Mouse (Mus musculus) heart, embryonic 14.5 days (tissue): ENCODE measurements around the gene H2-Q10. TPM values are rescaled to one million over a fixed set of nuclear protein-coding genes. Genes with fewer than 3 reads are reported as not detected.
"Not testable (repeated sequence)": the region's sequence is repeated elsewhere in the genome, so short reads cannot be mapped to it uniquely, and the experiment has no call there.

Experiments
- ATAC-seq: fragments of 200-750 bp; cut with Nextera tagmentation; 2 replicates; pipeline ENCODE4 v1.8.0; 2017; ENCODE audit warnings: low read depth, moderate TSS enrichment; ENCODE audit not compliant: insufficient number of reproducible peaks, insufficient read depth, low FRiP score
- H3K27ac ChIP-seq, 2 experiments: fragments of 200-500 bp in 1 of 2; fragments of 300-500 bp in 1 of 2; sonication (generic) in 1 of 2; replicated peaks in 1 of 2; 2 replicates each; pipeline ENCODE4 v1.5.1; 2012 to 2014; ENCODE audit warnings: low read depth in 2 of 2, low read length in 2 of 2, control low read depth in 1 of 2, mild to moderate bottlenecking in 1 of 2, mixed read lengths in 1 of 2; ENCODE audit not compliant: control insufficient read depth in 1 of 2, insufficient read depth in 1 of 2
- H3K27me3 ChIP-seq: fragments of 300-500 bp; sonication (generic); 2 replicates; pipeline ENCODE4 v1.6.1; 2014; ENCODE audit warnings: mild to moderate bottlenecking, low read length, control low read depth; ENCODE audit not compliant: control insufficient read depth, insufficient read depth
- H3K36me3 ChIP-seq: fragments of 300-500 bp; sonication (generic); 2 replicates; pipeline ENCODE4 v1.6.1; 2014; ENCODE audit warnings: mild to moderate bottlenecking, control low read depth, low read length, mixed read lengths; ENCODE audit not compliant: control insufficient read depth, insufficient read depth
- H3K4me1 ChIP-seq, 2 experiments: fragments of 200-500 bp in 1 of 2; fragments of 300-500 bp in 1 of 2; sonication (generic) in 1 of 2; 2 replicates each; pipeline ENCODE4 v1.6.1; 2012 to 2014; ENCODE audit warnings: low read length in 2 of 2, control low read depth in 1 of 2, mixed read lengths in 1 of 2; ENCODE audit not compliant: control insufficient read depth in 2 of 2, insufficient read depth in 2 of 2
- H3K4me2 ChIP-seq: fragments of 300-500 bp; sonication (generic); 2 replicates; pipeline ENCODE4 v1.6.1; 2014; ENCODE audit warnings: mild to moderate bottlenecking, low read length
- H3K4me3 ChIP-seq, 2 experiments: fragments of 200-500 bp in 1 of 2; fragments of 300-500 bp in 1 of 2; sonication (generic) in 1 of 2; 2 replicates each; pipeline ENCODE4 v1.5.1; 2012 to 2014; ENCODE audit warnings: low read length in 2 of 2, mild to moderate bottlenecking in 2 of 2, control low read depth in 1 of 2, low read depth in 1 of 2, moderate library complexity in 1 of 2; ENCODE audit not compliant: control insufficient read depth in 1 of 2, insufficient read depth in 1 of 2
- H3K9ac ChIP-seq: fragments of 300-500 bp; sonication (generic); 2 replicates; pipeline ENCODE4 v1.6.1; 2014; ENCODE audit warnings: mild to moderate bottlenecking, low read length
- H3K9me3 ChIP-seq: fragments of 300-500 bp; sonication (generic); 2 replicates; pipeline ENCODE4 v1.6.1; 2016; ENCODE audit warnings: low read length, control low read depth; ENCODE audit not compliant: control insufficient read depth
- WGBS: fragments of 180-500 bp; shearing (Covaris S2); extraction: QIAGEN DNeasy Blood & Tissue Kit; methylation state at CpG from one replicate; pipeline ENCODE4 v1.1.7; 2014; 5-methylcytosine and 5-hydroxymethylcytosine counted together
- polyA plus RNA-seq: library from polyadenylated mRNA; unstranded; fragments of >200 nt; fragmentation: Nextera tagmentation; extraction: Ambion mirVana; gene quantifications from 2 replicates; pipeline ENCODE4 v1.2.1, GENCODE M21; 2014

H2-Q10 gene
- polyA plus RNA-seq, 1 experiment from 2014 or later: 0.14 TPM

DNA sequence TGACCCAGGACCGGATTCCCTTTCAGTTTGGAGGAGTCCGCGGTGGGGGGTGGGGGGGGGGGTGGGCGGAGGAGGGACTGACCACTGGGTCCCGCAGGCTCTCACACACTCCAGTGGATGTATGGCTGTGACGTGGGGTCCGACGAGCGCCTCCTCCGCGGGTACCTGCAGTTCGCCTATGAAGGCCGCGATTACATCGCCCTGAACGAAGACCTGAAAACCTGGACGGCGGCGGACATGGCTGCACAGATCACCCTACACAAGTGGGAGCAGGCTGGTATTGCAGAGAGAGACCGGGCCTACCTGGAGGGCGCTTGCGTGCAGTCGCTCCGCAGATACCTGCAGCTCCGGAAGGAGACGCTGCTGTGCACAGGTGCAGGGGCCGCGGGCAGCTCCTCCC, 44.4 kb upstream of the H2-Q10 start:
- H3K4me2 ChIP-seq: peak overlapping the region; percentile 66
- peaks cover 16% of the 10 kb centered on the region for H3K27me3 ChIP-seq
- not testable (repeated sequence) for H3K27ac ChIP-seq, H3K9me3 ChIP-seq, H3K4me1 ChIP-seq, H3K9ac ChIP-seq, H3K36me3 ChIP-seq
- peak overlapping the region; percentile 9 to 34; a peak in 3 of 4 replicates for H3K4me3 ChIP-seq
- 10% methylated on average over 28 of the region's 28 CpGs for WGBS
- ATAC-seq: 0 out of 2 replicates have a peak, but pooled peaks have one; percentile 18

DNA sequence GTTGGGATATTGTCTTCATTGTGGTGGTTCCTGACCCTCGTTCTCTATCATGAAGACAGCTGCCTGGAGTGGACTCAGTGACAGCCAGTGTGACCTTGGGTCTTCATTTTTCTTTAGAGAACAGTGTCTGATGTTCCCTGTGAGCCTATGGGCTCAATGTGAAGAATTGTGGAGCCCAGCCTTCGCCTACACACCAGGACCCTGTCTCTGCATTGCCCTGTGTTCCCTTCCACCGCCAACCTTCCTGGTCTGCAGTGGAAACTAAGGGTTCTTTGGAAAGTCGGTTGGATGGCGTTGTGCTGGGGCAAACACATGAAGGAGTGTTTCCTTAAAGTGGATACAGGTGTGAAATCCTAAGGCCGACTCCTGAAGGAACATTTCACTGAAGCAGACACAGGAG, 41.0 kb upstream of the H2-Q10 start:
- 80% methylated on average over 6 of the region's 6 CpGs for WGBS
- H3K27me3 ChIP-seq, ATAC-seq, H3K36me3 ChIP-seq, H3K4me1 ChIP-seq, H3K4me2 ChIP-seq, H3K9me3 ChIP-seq, H3K9ac ChIP-seq, H3K27ac ChIP-seq, H3K4me3 ChIP-seq: not testable (repeated sequence)

DNA sequence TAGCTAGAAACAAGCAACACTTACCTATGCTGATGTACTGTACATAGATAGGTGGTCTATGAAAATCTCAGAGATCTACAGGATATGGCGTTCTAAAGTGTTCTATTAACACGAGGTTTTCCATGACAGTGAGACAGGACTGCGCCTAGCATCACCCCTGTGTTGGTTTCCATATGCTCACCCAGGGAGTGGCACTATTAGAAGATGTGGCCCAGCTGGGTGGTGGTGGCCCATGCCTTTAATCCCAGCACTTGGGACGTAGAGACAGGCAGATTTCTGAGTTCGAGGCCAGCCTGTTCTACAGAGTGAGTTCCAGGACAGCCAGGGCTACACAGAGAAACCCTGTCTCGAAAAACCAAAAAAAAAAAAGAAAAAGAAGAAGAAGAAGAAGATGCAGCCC, 39.2 kb upstream of the H2-Q10 start:
- H3K9me3 ChIP-seq, H3K36me3 ChIP-seq, H3K4me2 ChIP-seq, ATAC-seq, H3K4me3 ChIP-seq, H3K9ac ChIP-seq, H3K27ac ChIP-seq, H3K27me3 ChIP-seq, H3K4me1 ChIP-seq: not testable (repeated sequence)
- WGBS: 71% methylated on average over 6 of the region's 6 CpGs

- H3K9me3 ChIP-seq, H3K36me3 ChIP-seq, H3K9ac ChIP-seq, H3K4me3 ChIP-seq, H3K4me1 ChIP-seq, ATAC-seq, H3K4me2 ChIP-seq, H3K27me3 ChIP-seq, H3K27ac ChIP-seq: not testable (repeated sequence)
- 75% methylated on average over 2 of the region's 3 CpGs for WGBS
These were observed 37.7 kb upstream of the H2-Q10 start for GRCm38 (mm10) chr17:35432167-35432566.

- WGBS: 3% methylated on average over 8 of the region's 8 CpGs
- not testable (repeated sequence) for H3K36me3 ChIP-seq, H3K27ac ChIP-seq, H3K9me3 ChIP-seq, H3K9ac ChIP-seq, H3K4me1 ChIP-seq, H3K4me3 ChIP-seq, H3K27me3 ChIP-seq, ATAC-seq, H3K4me2 ChIP-seq
These were observed 35.1 kb upstream of the H2-Q10 start for GRCm38 (mm10) chr17:35434836-35435235.

DNA sequence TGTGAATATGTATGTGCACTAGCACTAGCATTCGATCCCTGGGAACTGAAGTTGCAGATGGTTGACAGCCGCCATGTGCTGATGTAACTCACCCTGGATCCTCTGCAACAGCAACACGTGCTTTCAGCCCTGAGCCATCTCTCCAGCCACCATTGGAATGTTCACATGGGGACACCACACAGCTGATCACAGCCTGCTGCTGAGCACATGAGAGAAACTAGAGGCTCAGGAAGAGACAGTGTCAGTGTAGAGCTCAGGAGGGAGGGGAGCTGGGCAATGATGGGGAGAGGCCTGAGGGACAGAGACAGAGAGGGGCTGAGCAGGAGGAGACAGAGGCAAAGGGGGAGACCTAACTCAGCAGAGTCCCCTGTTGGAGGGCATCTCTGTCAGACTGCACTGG, 34.3 kb upstream of the H2-Q10 start:
- H3K4me3 ChIP-seq, ATAC-seq, H3K9me3 ChIP-seq, H3K9ac ChIP-seq, H3K27ac ChIP-seq, H3K4me2 ChIP-seq, H3K36me3 ChIP-seq, H3K4me1 ChIP-seq: not testable (repeated sequence)
- 65% methylated on average over 3 of the region's 3 CpGs for WGBS
- H3K27me3 ChIP-seq: peaks cover 13% of the 10 kb centered on the region

DNA sequence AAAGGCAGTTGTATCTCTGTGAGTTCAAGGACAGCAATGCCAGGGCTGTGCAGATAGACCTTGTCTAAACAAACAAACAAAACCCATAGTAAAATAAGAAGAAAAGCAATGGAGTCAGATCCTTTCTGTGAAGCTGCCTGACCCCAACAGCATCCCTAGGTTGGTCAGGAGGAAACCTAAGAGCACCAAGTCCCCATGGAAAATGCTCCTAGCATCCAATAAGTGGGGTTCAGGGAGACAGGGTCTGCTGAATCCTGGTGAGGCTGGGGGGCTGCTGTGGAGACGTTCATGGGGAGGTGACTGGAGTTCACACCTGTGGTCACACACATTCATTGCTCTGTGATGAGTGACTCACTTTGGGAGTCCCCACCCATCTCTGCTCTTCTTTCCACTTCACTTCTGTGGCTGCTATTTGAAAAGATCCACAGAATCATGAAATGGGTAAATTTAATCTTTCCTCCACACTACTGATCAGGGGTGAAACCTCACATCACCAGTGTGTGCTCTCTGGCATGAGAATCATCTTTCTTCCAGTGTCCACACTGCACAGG, 32.4 kb upstream of the H2-Q10 start:
- not testable (repeated sequence) for ATAC-seq, H3K9me3 ChIP-seq, H3K4me2 ChIP-seq, H3K27ac ChIP-seq, H3K4me3 ChIP-seq, H3K36me3 ChIP-seq, H3K4me1 ChIP-seq, H3K9ac ChIP-seq
- peaks cover 13% of the 10 kb centered on the region for H3K27me3 ChIP-seq
- WGBS: 44% methylated on average over 1 of the region's 1 CpGs

GRCm38 (mm10) chr17:35438395-35438794, 31.5 kb upstream of the H2-Q10 start:
- H3K4me3 ChIP-seq, ATAC-seq, H3K4me2 ChIP-seq, H3K9me3 ChIP-seq, H3K9ac ChIP-seq, H3K27ac ChIP-seq, H3K4me1 ChIP-seq, H3K36me3 ChIP-seq: not testable (repeated sequence)
- 53% methylated on average over 1 of the region's 3 CpGs for WGBS
- H3K27me3 ChIP-seq: peaks cover 13% of the 10 kb centered on the region
